Mouse (Mus musculus) myocyte (in vitro differentiated cells): Measurements from ENCODE around the gene Gm42906.

Experiments used
- MAX ChIP-seq: IDR thresholded peaks from one replicate; pipeline ENCODE4 v1.6.1; 2011; ENCODE audit warnings: low read depth, mild to moderate bottlenecking, control low read depth
- POLR2A ChIP-seq: IDR thresholded peaks from one replicate; pipeline ENCODE4 v1.6.1; 2011; ENCODE audit warnings: low read depth, mild to moderate bottlenecking, control low read depth, moderate library complexity; ENCODE audit not compliant: insufficient read length
- POLR2AphosphoS2 ChIP-seq: IDR thresholded peaks from one replicate; pipeline ENCODE4 v1.6.1; 2011; ENCODE audit warnings: low read depth, control low read depth; ENCODE audit not compliant: insufficient read length
- SRF ChIP-seq: IDR thresholded peaks from one replicate; pipeline ENCODE4 v1.6.1; 2011; ENCODE audit warnings: low read depth; ENCODE audit not compliant: control insufficient read depth, insufficient read length
- TCF3 ChIP-seq: IDR thresholded peaks from one replicate; pipeline ENCODE4 v1.6.1; 2011; ENCODE audit warnings: low read depth, control low read depth; ENCODE audit not compliant: insufficient read length

- TF ChIP-seq POLR2A, result no peak
- TF ChIP-seq POLR2AphosphoS2, result no peak
- no peak for TF ChIP-seq TCF3
- TF ChIP-seq SRF, result no peak
- no peak for TF ChIP-seq MAX
Measured at GRCm38 (mm10) chr5:151089201-151089600, 338.8 kb downstream of the Gm42906 start.
